Comparison of ENCODE assay signal across 20 mouse cellular contexts in genomic region chr2:32924306-32924844, GRCm38 (mm10).
"Had no signal": no experiment of that assay in that cellular context is flagged by ENCODE, and none has a peak within 500 bp of the region (broad histone marks: within the 10 kb centered on the region; RNA-seq: fewer than 3 reads in every experiment).

No protein-coding gene starts in this region.

- H3K4me3 ChIP-seq: layer of hippocampus, adult 2 months; liver, embryonic 13.5 days; megakaryocyte, embryonic 14.5 days; midbrain, embryonic 10.5 days; midbrain, embryonic 15.5 days; neural tube, embryonic 12.5 days; neural tube, embryonic 15.5 days; stomach, embryonic 15.5 days had no signal

- H3K4me2 ChIP-seq: liver, embryonic 13.5 days; lung, embryonic 14.5 days; midbrain, embryonic 15.5 days; neural tube, embryonic 12.5 days; neural tube, embryonic 15.5 days; stomach, embryonic 15.5 days had no signal

- H3K4me1 ChIP-seq: neural tube, embryonic 12.5 days; neural tube, embryonic 15.5 days had no signal

- H3K9me3 ChIP-seq: liver, embryonic 13.5 days; megakaryocyte, embryonic 14.5 days; midbrain, embryonic 10.5 days; midbrain, embryonic 15.5 days; neural tube, embryonic 12.5 days; neural tube, embryonic 15.5 days; stomach, embryonic 15.5 days had no signal

- DNase-seq: kidney, adult 18-20 months; kidney, adult 9 months; kidney, postnatal 14 days; layer of hippocampus, adult 9-11 months; liver, embryonic 13.5 days; lung, embryonic 14.5 days; lung, postnatal 10 days; lung, postnatal 36 days; right cerebral cortex, adult 18-20 months; right cerebral cortex, postnatal 4 days; thymus, postnatal 36 days had no signal

- H3K27me3 ChIP-seq: liver, embryonic 13.5 days; midbrain, embryonic 15.5 days; neural tube, embryonic 12.5 days; neural tube, embryonic 15.5 days; stomach, embryonic 15.5 days had no signal

- H3K27ac ChIP-seq: layer of hippocampus, adult 2 months; liver, embryonic 13.5 days; midbrain, embryonic 10.5 days; midbrain, embryonic 15.5 days; neural tube, embryonic 12.5 days; neural tube, embryonic 15.5 days; stomach, embryonic 15.5 days had no signal

- ATAC-seq: inflammation-experienced regulatory T-cells, adult 6 months; intestine, embryonic 16.5 days; midbrain, embryonic 15.5 days had no signal

- H3K9ac ChIP-seq: liver, embryonic 13.5 days; lung, embryonic 14.5 days; midbrain, embryonic 15.5 days; neural tube, embryonic 12.5 days; neural tube, embryonic 15.5 days; stomach, embryonic 15.5 days had no signal
